In the genomic region with DNA sequence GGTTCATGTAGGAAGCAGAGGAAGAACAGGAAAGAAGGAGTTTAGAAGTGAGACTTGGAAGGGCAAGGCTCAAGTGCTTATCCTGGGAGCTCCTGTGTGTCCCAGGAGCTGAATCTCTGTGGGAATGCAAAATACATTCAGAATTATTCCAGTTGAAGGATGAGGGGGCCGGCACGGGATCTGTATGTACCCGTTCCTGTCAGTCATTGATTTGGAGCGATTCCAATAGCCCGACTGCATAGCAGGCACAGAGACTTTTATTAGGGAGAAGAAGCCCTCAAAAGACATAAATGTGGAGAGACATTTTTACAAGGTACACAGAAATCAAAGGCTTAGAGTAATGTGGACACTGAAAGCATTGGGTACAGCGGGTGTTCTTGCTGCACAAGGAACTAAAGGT, we compare ENCODE assay signal across 16 mouse cellular contexts.
DNase-seq lines count a peak whose midpoint lies in the region; ATAC-seq and TF ChIP-seq lines count a peak whose summit lies in the region.
"Had no signal": no experiment of that assay in that cellular context is flagged by ENCODE, and none has a peak within 500 bp of the region (broad histone marks: within the 10 kb centered on the region; RNA-seq: fewer than 3 reads in every experiment).

No protein-coding gene starts in this region.

- no peak overlapping the region for H3K9ac ChIP-seq in forebrain, embryonic 13.5 days
- no peak overlapping the region for H3K9ac ChIP-seq in midbrain, embryonic 14.5 days (replicated peaks; ENCODE audit: low read length)
- H3K9ac ChIP-seq in midbrain, embryonic 11.5 days (ENCODE audit: low read length): no peak overlapping the region
- H3K9ac ChIP-seq: forebrain, postnatal 0 days; heart, embryonic 15.5 days; hindbrain, embryonic 14.5 days had no signal

- no peak for TF ChIP-seq CTCF in layer of hippocampus, adult 2 months (conservative IDR thresholded peaks at IDR 0.05)

- H3K27ac ChIP-seq in forebrain, embryonic 13.5 days: no peak overlapping the region
- H3K27ac ChIP-seq in forebrain, embryonic 10.5 days: no peak overlapping the region
- H3K27ac ChIP-seq in layer of hippocampus, adult 2 months: no peak overlapping the region
- no peak overlapping the region for H3K27ac ChIP-seq in midbrain, embryonic 14.5 days (replicated peaks; ENCODE audit: low read depth, low read length)
- no peak overlapping the region for H3K27ac ChIP-seq in midbrain, embryonic 11.5 days (ENCODE audit: low read depth, low read length)
- H3K27ac ChIP-seq: heart, adult 2 months; heart, embryonic 15.5 days; hindbrain, embryonic 14.5 days had no signal

- no peak overlapping the region for H3K4me2 ChIP-seq in forebrain, embryonic 13.5 days
- H3K4me2 ChIP-seq in midbrain, embryonic 14.5 days (ENCODE audit: low read length): no peak overlapping the region
- H3K4me2 ChIP-seq in midbrain, embryonic 11.5 days: no peak overlapping the region
- H3K4me2 ChIP-seq: heart, embryonic 11.5 days; heart, embryonic 15.5 days; hindbrain, embryonic 14.5 days had no signal

- 56% methylated on average over 6 of the region's 6 CpGs for WGBS in forebrain, embryonic 13.5 days
- WGBS in forebrain, embryonic 10.5 days: 95% methylated on average over 6 of the region's 6 CpGs
- 73% methylated on average over 6 of the region's 6 CpGs for WGBS in midbrain, embryonic 14.5 days
- WGBS in midbrain, embryonic 11.5 days: 94% methylated on average over 6 of the region's 6 CpGs

- DNase-seq in forebrain, embryonic 10.5 days (ENCODE audit: extremely low spot score, low spot score): no peak
- peak; percentile 16 to 17 for DNase-seq in layer of hippocampus, adult 2 months (ENCODE audit: low spot score in 2 of 2)
- no peak for DNase-seq in layer of hippocampus, postnatal 25 days (ENCODE audit: extremely low spot score in 1 of 2, low spot score in 1 of 2)
- DNase-seq in midbrain, embryonic 14.5 days: peak; percentile 27
- DNase-seq in midbrain, embryonic 11.5 days (ENCODE audit: low spot score, missing footprints): no peak
- DNase-seq in adrenal gland, adult 8-10 months: no peak
- DNase-seq: adrenal gland, postnatal 14 days; cerebellum, adult 2 months; forebrain, postnatal 0 days; gastrocnemius, postnatal 14 days; heart, adult 2 months; heart, postnatal 14 days had no signal

- H3K9me3 ChIP-seq in forebrain, embryonic 13.5 days (replicated peaks): no peaks in the 10 kb centered on the region
- no peaks in the 10 kb centered on the region for H3K9me3 ChIP-seq in forebrain, embryonic 10.5 days
- no peaks in the 10 kb centered on the region for H3K9me3 ChIP-seq in midbrain, embryonic 14.5 days (ENCODE audit: control insufficient read depth, low read length)
- no peaks in the 10 kb centered on the region for H3K9me3 ChIP-seq in midbrain, embryonic 11.5 days (ENCODE audit: control insufficient read depth, low read length)
- H3K9me3 ChIP-seq: heart, embryonic 15.5 days had no signal

- 0 out of 2 replicates have a peak, but pooled peaks have one; percentile 27 for ATAC-seq in forebrain, embryonic 13.5 days
- no peak for ATAC-seq in midbrain, embryonic 14.5 days (ENCODE audit: low FRiP score, low TSS enrichment)
- ATAC-seq in midbrain, embryonic 11.5 days (ENCODE audit: low FRiP score): no peak
- ATAC-seq: forebrain, postnatal 0 days had no signal

- no peak overlapping the region for H3K4me3 ChIP-seq in forebrain, embryonic 13.5 days
- H3K4me3 ChIP-seq in forebrain, embryonic 10.5 days: no peak overlapping the region
- no peak overlapping the region for H3K4me3 ChIP-seq in layer of hippocampus, adult 2 months
- H3K4me3 ChIP-seq in midbrain, embryonic 14.5 days (replicated peaks; ENCODE audit: low read depth, low read length): no peak overlapping the region
- H3K4me3 ChIP-seq in midbrain, embryonic 11.5 days (ENCODE audit: low read depth, low read length): no peak overlapping the region
- H3K4me3 ChIP-seq: heart, adult 2 months; heart, embryonic 15.5 days had no signal

- H3K4me1 ChIP-seq in forebrain, embryonic 13.5 days: peaks cover 8% of the 10 kb centered on the region
- H3K4me1 ChIP-seq in forebrain, embryonic 10.5 days: no peaks in the 10 kb centered on the region
- H3K4me1 ChIP-seq in midbrain, embryonic 14.5 days (ENCODE audit: control insufficient read depth, insufficient read depth, low read length): no peaks in the 10 kb centered on the region
- no peaks in the 10 kb centered on the region for H3K4me1 ChIP-seq in midbrain, embryonic 11.5 days (ENCODE audit: control insufficient read depth, insufficient read depth, low read length)
- H3K4me1 ChIP-seq: heart, embryonic 15.5 days had no signal

- no peaks in the 10 kb centered on the region for H3K36me3 ChIP-seq in forebrain, embryonic 13.5 days (ENCODE audit: poor library complexity, severe bottlenecking)
- no peaks in the 10 kb centered on the region for H3K36me3 ChIP-seq in forebrain, embryonic 10.5 days (replicated peaks)
- H3K36me3 ChIP-seq in midbrain, embryonic 14.5 days (ENCODE audit: control insufficient read depth, insufficient read depth, low read length): no peaks in the 10 kb centered on the region
- H3K36me3 ChIP-seq in midbrain, embryonic 11.5 days (ENCODE audit: control insufficient read depth, insufficient read depth, low read length): no peaks in the 10 kb centered on the region
- H3K36me3 ChIP-seq: heart, embryonic 15.5 days had no signal

- no peaks in the 10 kb centered on the region for H3K27me3 ChIP-seq in forebrain, embryonic 13.5 days
- H3K27me3 ChIP-seq in forebrain, embryonic 10.5 days (ENCODE audit: poor library complexity, severe bottlenecking): no peaks in the 10 kb centered on the region
- H3K27me3 ChIP-seq in midbrain, embryonic 14.5 days (ENCODE audit: control insufficient read depth, insufficient read depth, low read length): no peaks in the 10 kb centered on the region
- no peaks in the 10 kb centered on the region for H3K27me3 ChIP-seq in midbrain, embryonic 11.5 days (ENCODE audit: control insufficient read depth, insufficient read depth, low read length)
- H3K27me3 ChIP-seq: heart, embryonic 15.5 days had no signal

Comparison
In these comparisons a context has a peak if more than half of its experiments do, and no peak if none do; other contexts are left out.
1. DNase-seq: peak in layer of hippocampus, adult 2 months (2 of 2) and midbrain, embryonic 14.5 days (single experiment); none in forebrain, embryonic 10.5 days (single experiment), layer of hippocampus, postnatal 25 days (0 of 2), midbrain, embryonic 11.5 days (single experiment) and adrenal gland, adult 8-10 months (single experiment).